Mouse (Mus musculus) neural tube, embryonic 14.5 days (tissue): ENCODE data around the gene Kank4. TPM values are rescaled to one million over a fixed set of nuclear protein-coding genes. Genes with fewer than 3 reads are reported as not detected.
"Not testable (repeated sequence)": the region's sequence is repeated elsewhere in the genome, so short reads cannot be mapped to it uniquely, and the experiment has no call there.

Source experiments
- ATAC-seq: fragments of 200-750 bp; cut with Nextera tagmentation; 2 replicates; pipeline ENCODE4 v1.8.0; 2017; ENCODE audit warnings: low read depth, mild to moderate bottlenecking, moderate TSS enrichment, moderate library complexity
- H3K27ac ChIP-seq: fragments of 300-500 bp; sonication (generic); 2 replicates; pipeline ENCODE4 v1.5.1; 2014; ENCODE audit warnings: low read depth, mild to moderate bottlenecking, control low read depth, low read length, moderate library complexity, mixed read lengths
- H3K27me3 ChIP-seq: fragments of 300-500 bp; sonication (generic); 2 replicates; pipeline ENCODE4 v1.6.1; 2014; ENCODE audit warnings: low read length; ENCODE audit not compliant: control insufficient read depth, insufficient read depth
- H3K36me3 ChIP-seq: fragments of 300-500 bp; sonication (generic); 2 replicates; pipeline ENCODE4 v1.6.1; 2014; ENCODE audit warnings: low read length, mixed read lengths; ENCODE audit not compliant: control insufficient read depth, insufficient read depth
- H3K4me1 ChIP-seq: fragments of 300-500 bp; sonication (generic); 2 replicates; pipeline ENCODE4 v1.6.1; 2014; ENCODE audit warnings: low read length; ENCODE audit not compliant: control insufficient read depth, insufficient read depth
- H3K4me2 ChIP-seq: fragments of 300-500 bp; sonication (generic); 2 replicates; pipeline ENCODE4 v1.6.1; 2014; ENCODE audit warnings: mild to moderate bottlenecking, low read depth, low read length, control low read depth
- H3K4me3 ChIP-seq: fragments of 300-500 bp; sonication (generic); 2 replicates; pipeline ENCODE4 v1.5.1; 2014; ENCODE audit warnings: low read depth, low read length, control low read depth, mixed read lengths
- H3K9ac ChIP-seq: fragments of 300-500 bp; sonication (generic); replicated peaks from 2 replicates; pipeline ENCODE4 v1.6.1; 2014; ENCODE audit warnings: low read depth, mild to moderate bottlenecking, control low read depth, low read length, mixed read lengths
- H3K9me3 ChIP-seq: fragments of 300-500 bp; sonication (generic); 2 replicates; pipeline ENCODE4 v1.6.1; 2016; ENCODE audit warnings: low read length; ENCODE audit not compliant: control insufficient read depth
- WGBS: fragments of 180-500 bp; shearing (Covaris S2); extraction: QIAGEN DNeasy Blood & Tissue Kit; methylation state at CpG from one replicate; pipeline ENCODE4 v1.1.7; 2014; 5-methylcytosine and 5-hydroxymethylcytosine counted together
- polyA plus RNA-seq: library from polyadenylated mRNA; unstranded; fragments of >200 nt; fragmentation: Nextera tagmentation; extraction: Ambion mirVana; gene quantifications from 2 replicates; pipeline ENCODE4 v1.2.1, GENCODE M21; 2014

Gene Kank4
- polyA plus RNA-seq, 1 experiment from 2014 or later, result 0.92 TPM

- Histone ChIP-seq H3K9me3 (no peaks in the 10 kb centered on the region), H3K4me2 (no peak overlapping the region), H3K27ac (no peak overlapping the region), H3K4me1 (no peaks in the 10 kb centered on the region), H3K36me3 (no peaks in the 10 kb centered on the region), H3K9ac (no peak overlapping the region), H3K4me3 (no peak overlapping the region), H3K27me3 (peaks cover 2% of the 10 kb centered on the region; the same call in 1 of the 2 replicates)
- ATAC-seq, result no peak
- 93% methylated on average over 16 of the region's 16 CpGs for WGBS
Observed at GRCm38 (mm10) chr4:98733660-98734059, 83.7 kb downstream of the Kank4 start.

- WGBS, result 61% methylated on average over 7 of the region's 7 CpGs
- no peak overlapping the region for H3K27ac ChIP-seq
Observed at GRCm38 (mm10) chr4:98728716-98729115, 88.6 kb downstream of the Kank4 start.

GRCm38 (mm10) chr4:98727959-98728347 is 89.4 kb downstream of the Kank4 start:
- WGBS, result under 1% methylated on average over 10 of the region's 10 CpGs
- ATAC-seq, result no peak

More at GRCm38 (mm10) chr4:98728716-98729115, 88.6 kb downstream of the Kank4 start:
- Histone ChIP-seq H3K9me3 (no peaks in the 10 kb centered on the region), H3K36me3 (no peaks in the 10 kb centered on the region), H3K4me3 (no peak overlapping the region), H3K9ac (no peak overlapping the region), H3K4me2 (no peak overlapping the region), H3K27me3 (peaks cover 16% of the 10 kb centered on the region), H3K4me1 (peaks cover 9% of the 10 kb centered on the region; the same call in 1 of the 2 replicates)
- ATAC-seq, result no peak

GRCm38 (mm10) chr4:98727295-98727958 is 89.9 kb downstream of the Kank4 start:
- Histone ChIP-seq H3K27me3 (peaks cover 16% of the 10 kb centered on the region), H3K27ac (no peak overlapping the region), H3K9me3 (no peaks in the 10 kb centered on the region), H3K4me3 (peak overlapping the region; percentile 13; the same call in 1 of the 2 replicates), H3K4me2 (peak overlapping the region; percentile 39), H3K9ac (no peak overlapping the region), H3K4me1 (peaks cover 9% of the 10 kb centered on the region; the same call in 1 of the 2 replicates), H3K36me3 (no peaks in the 10 kb centered on the region)
- ATAC-seq, result no peak; the same call in 1 of the 2 replicates
- WGBS, result 3% methylated on average over 21 of the region's 21 CpGs

More at GRCm38 (mm10) chr4:98727959-98728347, 89.4 kb downstream of the Kank4 start:
- Histone ChIP-seq H3K9me3 (no peaks in the 10 kb centered on the region), H3K27me3 (peaks cover 16% of the 10 kb centered on the region), H3K4me2 (peak overlapping the region; percentile 23; the same call in 1 of the 2 replicates), H3K9ac (no peak overlapping the region), H3K4me3 (no peak overlapping the region), H3K27ac (no peak overlapping the region), H3K4me1 (peaks cover 9% of the 10 kb centered on the region; the same call in 1 of the 2 replicates), H3K36me3 (no peaks in the 10 kb centered on the region)

GRCm38 (mm10) chr4:98726590-98727237 is 90.6 kb downstream of the Kank4 start, which contains the start of gene L1td1:
TSS of gene L1td1 (plus strand) at chr4:98726734.
- no peaks in the 10 kb centered on the region for H3K9me3 ChIP-seq
- peaks cover 9% of the 10 kb centered on the region; the same call in 1 of the 2 replicates for H3K4me1 ChIP-seq
- peak; percentile 52; the same call in 1 of the 2 replicates for ATAC-seq
- H3K27me3 ChIP-seq, result peaks cover 16% of the 10 kb centered on the region
- H3K4me2 ChIP-seq, result peak within 1 kb of the TSS; percentile 39
- H3K27ac ChIP-seq, result no peak within 1 kb of the TSS
- H3K36me3 ChIP-seq, result no peaks in the 10 kb centered on the region
- 7% methylated on average over 29 of the region's 29 CpGs for WGBS
- H3K9ac ChIP-seq, result peak within 1 kb of the TSS; percentile 32
- H3K4me3 ChIP-seq, result peak within 1 kb of the TSS; percentile 13; the same call in 1 of the 2 replicates

GRCm38 (mm10) chr4:98725439-98725838 is 91.9 kb downstream of the Kank4 start:
- Histone ChIP-seq H3K27ac (no peak overlapping the region), H3K4me1 (peaks cover 9% of the 10 kb centered on the region; the same call in 1 of the 2 replicates), H3K36me3 (no peaks in the 10 kb centered on the region), H3K4me3 (no peak overlapping the region), H3K27me3 (peaks cover 16% of the 10 kb centered on the region), H3K4me2 (no peak overlapping the region), H3K9ac (no peak overlapping the region), H3K9me3 (no peaks in the 10 kb centered on the region)
- 44% methylated on average over 4 of the region's 4 CpGs for WGBS
- ATAC-seq, result no peak

GRCm38 (mm10) chr4:98724682-98725081 is 92.7 kb downstream of the Kank4 start:
- not testable (repeated sequence) for H3K4me1 ChIP-seq, ATAC-seq, H3K4me3 ChIP-seq, H3K9ac ChIP-seq, H3K9me3 ChIP-seq, H3K4me2 ChIP-seq, H3K36me3 ChIP-seq, H3K27ac ChIP-seq
- H3K27me3 ChIP-seq, result peaks cover 16% of the 10 kb centered on the region
- WGBS, result 94% methylated on average over 1 of the region's 1 CpGs

- H3K4me3 ChIP-seq, result no peak overlapping the region
- H3K36me3 ChIP-seq, result no peaks in the 10 kb centered on the region
- peaks cover 9% of the 10 kb centered on the region; the same call in 1 of the 2 replicates for H3K4me1 ChIP-seq
- H3K27ac ChIP-seq, result no peak overlapping the region
- no peaks in the 10 kb centered on the region for H3K9me3 ChIP-seq
- 12% methylated on average over 8 of the region's 8 CpGs for WGBS
- no peak overlapping the region for H3K9ac ChIP-seq
- no peak for ATAC-seq
- no peak overlapping the region for H3K4me2 ChIP-seq
- H3K27me3 ChIP-seq, result peaks cover 9% of the 10 kb centered on the region
Observed at GRCm38 (mm10) chr4:98722454-98722853, 94.9 kb downstream of the Kank4 start.

GRCm38 (mm10) chr4:98718547-98718917 is 98.8 kb downstream of the Kank4 start:
- Histone ChIP-seq H3K27me3 (no peaks in the 10 kb centered on the region), H3K36me3 (no peaks in the 10 kb centered on the region), H3K4me1 (no peaks in the 10 kb centered on the region), H3K4me2 (no peak overlapping the region), H3K9ac (no peak overlapping the region), H3K9me3 (no peaks in the 10 kb centered on the region), H3K27ac (no peak overlapping the region), H3K4me3 (no peak overlapping the region)
- ATAC-seq, result peak; percentile 29; the same call in 1 of the 2 replicates
- 86% methylated on average over 10 of the region's 10 CpGs for WGBS
